8 mouse cellular contexts compared by ENCODE assay signal in the genomic region with DNA sequence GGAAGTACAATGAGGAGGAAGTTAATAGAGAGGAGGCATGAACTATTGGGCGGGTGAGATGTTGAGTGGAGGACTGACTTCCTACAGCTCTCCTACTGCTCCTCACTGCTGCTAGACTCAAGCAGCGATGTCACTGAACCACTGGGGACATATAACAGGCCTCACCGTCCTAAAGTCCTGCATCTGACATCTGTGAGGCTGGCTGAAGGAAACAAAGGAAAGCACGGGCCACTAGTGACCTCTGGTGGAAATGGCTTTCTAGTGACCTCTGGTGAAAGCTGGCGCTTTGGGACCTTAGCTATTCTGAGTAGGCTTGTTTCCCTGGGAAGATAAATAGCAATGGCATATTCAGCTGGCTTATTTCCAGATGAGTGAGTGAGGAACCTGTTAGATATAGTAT. TPM values are rescaled to one million over a fixed set of nuclear protein-coding genes. Genes with fewer than 3 reads are reported as not detected.
A peak's percentile ranks its signal among the peaks of the same experiment; 100 is the strongest.
DNase-seq lines count a peak whose midpoint lies in the region; ATAC-seq and TF ChIP-seq lines count a peak whose summit lies in the region.

No protein-coding gene starts in this region.

- no peak for TF ChIP-seq EP300 in stomach, postnatal 0 days (optimal IDR thresholded peaks at IDR 0.05)

- TF ChIP-seq CTCF in stomach, postnatal 0 days (IDR thresholded peaks at IDR 0.05; ENCODE audit: low read depth): peak; percentile 64

- no peak overlapping the region for H3K27ac ChIP-seq in heart, embryonic 12.5 days (ENCODE audit: poor library complexity, severe bottlenecking)
- H3K27ac ChIP-seq in stomach, postnatal 0 days (replicated peaks): no peak overlapping the region

- WGBS in heart, embryonic 12.5 days: 27% methylated on average over 5 of the region's 5 CpGs
- WGBS in stomach, postnatal 0 days: 26% methylated on average over 5 of the region's 5 CpGs

- H3K27me3 ChIP-seq in heart, embryonic 12.5 days (replicated peaks): no peaks in the 10 kb centered on the region
- no peaks in the 10 kb centered on the region for H3K27me3 ChIP-seq in stomach, postnatal 0 days (ENCODE audit: control insufficient read depth, insufficient read depth, low read length)

- H3K36me3 ChIP-seq in heart, embryonic 12.5 days: no peaks in the 10 kb centered on the region
- no peaks in the 10 kb centered on the region for H3K36me3 ChIP-seq in stomach, postnatal 0 days (ENCODE audit: control insufficient read depth, insufficient read depth, low read length)

- no peak overlapping the region for H3K9ac ChIP-seq in heart, embryonic 12.5 days
- no peak overlapping the region for H3K9ac ChIP-seq in stomach, postnatal 0 days (ENCODE audit: low read length)

- H3K9me3 ChIP-seq in heart, embryonic 12.5 days (replicated peaks): no peaks in the 10 kb centered on the region
- H3K9me3 ChIP-seq in stomach, postnatal 0 days (ENCODE audit: control insufficient read depth, low read length): no peaks in the 10 kb centered on the region

- no peak overlapping the region for H3K4me2 ChIP-seq in heart, embryonic 12.5 days
- no peak overlapping the region for H3K4me2 ChIP-seq in stomach, postnatal 0 days (replicated peaks; ENCODE audit: low read depth)

- DNase-seq in heart, adult 11 months: peak; percentile 80
- peak; percentile 47 for DNase-seq in testis, postnatal 10 days (ENCODE audit: low spot score)
- no peak for DNase-seq in testis, postnatal 14 days (ENCODE audit: low spot score)
- DNase-seq in heart, postnatal 4 days: peak; percentile 60
- DNase-seq in stomach, postnatal 0 days (ENCODE audit: low spot score): no peak
- no peak for DNase-seq in spleen, postnatal 4 days (ENCODE audit: low spot score in 2 of 2)

- no peaks in the 10 kb centered on the region for H3K4me1 ChIP-seq in heart, embryonic 12.5 days (replicated peaks)
- no peaks in the 10 kb centered on the region for H3K4me1 ChIP-seq in stomach, postnatal 0 days (replicated peaks; ENCODE audit: control insufficient read depth, insufficient read depth)

- no peak overlapping the region for H3K4me3 ChIP-seq in heart, embryonic 12.5 days
- no peak overlapping the region for H3K4me3 ChIP-seq in stomach, postnatal 0 days (ENCODE audit: low read depth, low read length)

- ATAC-seq in heart, embryonic 12.5 days (ENCODE audit: insufficient number of reproducible peaks, low FRiP score): no peak
- ATAC-seq in stomach, postnatal 0 days (ENCODE audit: low FRiP score, low TSS enrichment): no peak
- ATAC-seq in erythroid progenitor cell, adult 5-6 weeks (replicated peaks; ENCODE audit: low FRiP score, poor library complexity, severe bottlenecking): no peak

RNA-seq across cellular contexts. Expression of gene Veph1, which starts 34.3 kb away (rescaled TPM):
- 0.75 and 1.2 TPM in 2 replicates for polyA plus RNA-seq in heart, embryonic 12.5 days (2016; fragmentation: Nextera tagmentation; extraction: Ambion mirVana)
- total RNA-seq in heart, postnatal 4 days (2021): 1 to 10 TPM; 1.1 to 1.4 TPM
- polyA plus RNA-seq in stomach, postnatal 0 days (2015; fragmentation: Nextera tagmentation; extraction: Ambion mirVana): 0.02 and 0.05 TPM in 2 replicates
- not detected in 2 replicates for total RNA-seq in erythroid progenitor cell, adult 5-6 weeks (2015; ENCODE audit: low replicate concordance)
- not detected in 2 replicates for total RNA-seq in erythroid progenitor cell, adult 5-6 weeks (2017; ENCODE audit: low replicate concordance)

RNA-seq across cellular contexts. Expression of gene Ptx3, which starts 42.6 kb away (rescaled TPM):
- 8.1 and 8.6 TPM in 2 replicates for polyA plus RNA-seq in heart, embryonic 12.5 days (2016; fragmentation: Nextera tagmentation; extraction: Ambion mirVana)
- total RNA-seq in heart, postnatal 4 days (2021): 1 to 10 TPM; 3.7 to 4.3 TPM
- 1.7 and 2.5 TPM in 2 replicates for polyA plus RNA-seq in stomach, postnatal 0 days (2015; fragmentation: Nextera tagmentation; extraction: Ambion mirVana)
- total RNA-seq in erythroid progenitor cell, adult 5-6 weeks (2015; ENCODE audit: low replicate concordance): not detected in 2 replicates
- total RNA-seq in erythroid progenitor cell, adult 5-6 weeks (2017; ENCODE audit: low replicate concordance): not detected in 2 replicates

Comparison
In these comparisons a context has a peak if more than half of its experiments do, and no peak if none do; other contexts are left out.
1. DNase-seq: peak in heart, adult 11 months (single experiment), testis, postnatal 10 days (single experiment) and heart, postnatal 4 days (single experiment); none in testis, postnatal 14 days (single experiment), stomach, postnatal 0 days (single experiment) and spleen, postnatal 4 days (0 of 2).